Mouse (Mus musculus): Measurements from ENCODE around the gene Cd200r2.

DNA sequence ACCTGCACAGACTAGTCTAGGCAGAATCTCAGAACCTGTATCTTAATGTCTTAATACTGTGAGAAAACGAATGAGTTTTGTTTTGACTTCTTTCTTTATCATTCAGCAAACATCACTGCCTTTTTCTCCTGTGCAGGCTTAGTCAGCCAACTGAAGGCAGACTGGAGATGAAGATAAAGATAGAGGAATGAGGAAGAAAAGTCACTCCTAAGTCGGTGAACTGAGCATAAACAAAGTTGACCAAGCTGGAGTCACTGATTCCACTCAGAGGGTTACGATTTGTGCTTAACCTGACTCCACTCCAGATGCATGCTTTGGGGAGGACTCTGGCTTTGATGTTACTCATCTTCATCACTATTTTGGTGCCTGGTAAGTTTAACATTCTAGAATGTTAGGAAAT is 76.6 kb downstream of the Cd200r2 start, which contains the start of gene Cd200r3:
- TF ChIP-seq CTCF (IDR thresholded peaks at IDR 0.05; ENCODE audit: extremely low read depth, insufficient read depth, insufficient read length, insufficient replicate concordance) (no peak), POLR2A (IDR thresholded peaks at IDR 0.05; ENCODE audit: low read depth, low read length) (no peak)

Data from spleen, adult 2 months (tissue).